Mouse (Mus musculus) right cerebral cortex, postnatal 10 days (tissue): ENCODE measurements at regions not wholly inside any gene's neighbourhood (a gene's known extent, or its start where the extent isn't known, plus 50 kb on each side); places are given as distances from the start of the nearest gene placed in this dataset.

Experiments
- DNase-seq, 2 experiments: peaks; one replicate each; pipeline ENCODE4 v3.0.0; 2021; ENCODE audit warnings: low spot score in 2 of 2

GRCm38 (mm10) chr4:105282681-105283462 lies 125.7 kb downstream of the Plpp3 start:
- DNase-seq: no peak

- no peak for DNase-seq
Observed at GRCm38 (mm10) chr4:105285431-105286013, 128.4 kb downstream of the Plpp3 start.

- no peak for DNase-seq
Observed at GRCm38 (mm10) chr4:105286299-105286698, 129.2 kb downstream of the Plpp3 start.

- no peak for DNase-seq
Observed at GRCm38 (mm10) chr4:105286809-105287208, 129.7 kb downstream of the Plpp3 start.

GRCm38 (mm10) chr4:105287419-105287818 lies 130.3 kb downstream of the Plpp3 start:
- no peak for DNase-seq

GRCm38 (mm10) chr4:105289635-105290034 lies 132.5 kb downstream of the Plpp3 start:
- DNase-seq: no peak

- DNase-seq: no peak
Observed at GRCm38 (mm10) chr4:105290847-105291475, 133.8 kb downstream of the Plpp3 start.

GRCm38 (mm10) chr4:105291503-105291902 lies 134.4 kb downstream of the Plpp3 start:
- no peak for DNase-seq

- no peak for DNase-seq
Observed at GRCm38 (mm10) chr4:105299358-105299757, 142.2 kb downstream of the Plpp3 start.

- DNase-seq: no peak
Observed at GRCm38 (mm10) chr4:105301547-105301946, 144.4 kb downstream of the Plpp3 start.

- DNase-seq: no peak
Observed at GRCm38 (mm10) chr4:105304166-105304565, 147.0 kb downstream of the Plpp3 start.

GRCm38 (mm10) chr4:105305931-105306330 lies 148.8 kb downstream of the Plpp3 start:
- DNase-seq: peak in 1 of 2 experiments; percentile 30

- DNase-seq: no peak
Observed at GRCm38 (mm10) chr4:105307356-105307755, 150.2 kb downstream of the Plpp3 start.

GRCm38 (mm10) chr4:105307905-105308304 lies 150.8 kb downstream of the Plpp3 start:
- no peak for DNase-seq

- DNase-seq: no peak
Observed at GRCm38 (mm10) chr4:105308971-105309488, 151.9 kb downstream of the Plpp3 start.

GRCm38 (mm10) chr4:105312643-105313042 lies 155.5 kb downstream of the Plpp3 start:
- no peak for DNase-seq

GRCm38 (mm10) chr4:105313151-105313818 lies 156.1 kb downstream of the Plpp3 start:
- no peak for DNase-seq

GRCm38 (mm10) chr4:105315095-105315494 lies 157.9 kb downstream of the Plpp3 start:
- DNase-seq: no peak

GRCm38 (mm10) chr4:105316478-105317206 lies 159.5 kb downstream of the Plpp3 start:
- no peak for DNase-seq

- no peak for DNase-seq
Observed at GRCm38 (mm10) chr4:105318421-105318820, 161.3 kb downstream of the Plpp3 start.

- DNase-seq: no peak
Observed at GRCm38 (mm10) chr4:105323446-105323845, 166.3 kb downstream of the Plpp3 start.
